Mouse (Mus musculus) megakaryocyte, embryonic 14.5 days (primary cell): ENCODE data around the gene Bach1. TPM values are rescaled to one million over a fixed set of nuclear protein-coding genes. Genes with fewer than 3 reads are reported as not detected.

ENCODE experiments used
- H3K27me3 ChIP-seq: replicated peaks from 2 replicates; pipeline ENCODE3; 2012; ENCODE audit warnings: inconsistent platforms
- H3K36me3 ChIP-seq: replicated peaks from 2 replicates; pipeline ENCODE3; 2012; ENCODE audit warnings: low read length, inconsistent platforms, mixed read lengths
- H3K4me1 ChIP-seq: 2 replicates; pipeline ENCODE4 v1.6.1; 2012; ENCODE audit warnings: inconsistent platforms
- H3K4me3 ChIP-seq: replicated peaks from 2 replicates; pipeline ENCODE3; 2012; ENCODE audit warnings: moderate library complexity, mild to moderate bottlenecking, inconsistent platforms
- H3K9me3 ChIP-seq: 2 replicates; pipeline ENCODE4 v1.6.1; 2012; ENCODE audit warnings: inconsistent platforms
- FLI1 ChIP-seq: IDR thresholded peaks from 2 replicates; pipeline ENCODE4 v1.6.1; 2012; ENCODE audit warnings: low read length, inconsistent platforms, mixed read lengths
- GATA1 ChIP-seq: IDR thresholded peaks from 3 replicates; pipeline ENCODE4 v1.6.1; 2012; ENCODE audit warnings: mixed read lengths, low read length, inconsistent platforms, borderline replicate concordance
- polyA plus RNA-seq: library from polyadenylated mRNA; stranded (reverse); fragments of >175 nt; gene quantifications from 2 replicates; pipeline ENCODE4 v1.2.3, GENCODE M21; 2012; ENCODE audit warnings: low replicate concordance; ENCODE audit not compliant: insufficient read depth

Bach1 gene
- polyA plus RNA-seq, 1 experiment: 6.3 TPM

DNA sequence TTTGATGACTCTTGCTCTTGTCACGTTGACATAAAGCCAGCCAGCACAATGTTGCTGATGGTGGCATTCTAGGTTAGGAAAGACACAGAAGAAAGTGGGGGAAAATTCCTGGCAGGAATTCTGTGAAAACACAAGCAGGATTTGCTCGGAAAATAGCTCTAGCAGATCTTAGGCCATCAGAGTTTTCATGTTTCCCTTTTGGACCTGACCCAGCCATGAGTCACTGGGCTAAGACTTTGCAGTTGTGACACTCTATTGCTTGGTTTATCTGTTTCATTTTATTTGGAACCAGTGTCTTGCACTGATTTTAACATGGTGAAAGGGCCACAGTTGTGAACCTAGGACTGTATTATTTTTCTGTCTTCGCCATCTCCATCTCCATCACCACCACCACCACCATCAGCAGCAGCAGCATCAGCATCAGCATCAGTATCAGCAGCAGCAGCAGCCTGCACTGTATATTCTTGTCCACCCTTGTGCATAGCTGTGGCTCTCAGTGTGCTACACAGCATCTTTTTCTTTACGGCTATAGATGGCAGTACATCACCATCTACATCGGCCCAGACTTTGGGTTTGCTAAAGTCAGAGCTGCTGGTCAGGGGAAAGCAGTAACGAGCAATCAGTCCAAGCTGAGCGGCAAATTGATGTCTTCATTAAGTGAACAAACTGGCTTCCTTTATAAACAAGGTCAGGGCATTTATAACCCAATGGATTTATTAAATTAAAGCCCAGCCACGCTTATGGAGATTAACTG is 46.6 kb downstream of the Bach1 start:
- H3K4me1 ChIP-seq: no peaks in the 10 kb centered on the region
- no peak for TF ChIP-seq GATA1
- no peak for TF ChIP-seq FLI1
- peaks cover 6% of the 10 kb centered on the region for H3K27me3 ChIP-seq
- peak overlapping the region; percentile 25 for H3K4me3 ChIP-seq
- H3K9me3 ChIP-seq: peaks cover 14% of the 10 kb centered on the region
- no peaks in the 10 kb centered on the region for H3K36me3 ChIP-seq

DNA sequence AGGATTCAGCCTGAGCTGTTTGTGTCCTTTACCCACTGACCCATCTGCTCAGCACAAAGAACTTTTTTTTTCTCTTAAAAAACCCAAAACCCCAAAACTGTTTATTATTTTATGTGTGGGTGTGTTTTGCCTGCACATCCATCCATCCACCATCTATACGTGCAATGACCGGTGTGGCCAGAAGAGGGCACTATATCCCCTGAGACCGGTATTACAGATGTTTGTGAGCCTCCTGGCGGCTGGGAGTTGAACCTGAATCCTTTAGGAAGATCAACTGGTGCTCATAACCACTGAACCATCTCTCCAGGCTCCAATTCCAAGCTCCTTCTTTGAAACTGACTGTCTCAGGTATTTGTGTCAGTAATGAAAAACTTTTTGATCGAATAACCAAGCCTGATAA is 48.0 kb downstream of the Bach1 start:
- H3K4me1 ChIP-seq: no peaks in the 10 kb centered on the region
- peaks cover 14% of the 10 kb centered on the region for H3K9me3 ChIP-seq
- H3K36me3 ChIP-seq: no peaks in the 10 kb centered on the region
- TF ChIP-seq FLI1 (no peak), GATA1 (no peak)
- H3K27me3 ChIP-seq: peaks cover 5% of the 10 kb centered on the region
- no peak overlapping the region for H3K4me3 ChIP-seq

- no peaks in the 10 kb centered on the region for H3K36me3 ChIP-seq
- no peak for TF ChIP-seq FLI1
- no peak for TF ChIP-seq GATA1
- H3K9me3 ChIP-seq: peaks cover 11% of the 10 kb centered on the region
- peaks cover 9% of the 10 kb centered on the region for H3K4me1 ChIP-seq
- H3K4me3 ChIP-seq: no peak overlapping the region
- H3K27me3 ChIP-seq: no peaks in the 10 kb centered on the region
Observed at GRCm38 (mm10) chr16:87751243-87751642, 52.5 kb downstream of the Bach1 start.

GRCm38 (mm10) chr16:87752482-87752881 is 53.7 kb downstream of the Bach1 start:
- no peaks in the 10 kb centered on the region for H3K36me3 ChIP-seq
- H3K27me3 ChIP-seq: no peaks in the 10 kb centered on the region
- peaks cover 11% of the 10 kb centered on the region for H3K9me3 ChIP-seq
- H3K4me1 ChIP-seq: peaks cover 9% of the 10 kb centered on the region
- no peak overlapping the region for H3K4me3 ChIP-seq
- TF ChIP-seq FLI1 (no peak), GATA1 (no peak)

- no peaks in the 10 kb centered on the region for H3K36me3 ChIP-seq
- peaks cover 1% of the 10 kb centered on the region; the same call in 1 of the 2 replicates for H3K9me3 ChIP-seq
- TF ChIP-seq FLI1 (no peak), GATA1 (no peak)
- H3K27me3 ChIP-seq: peaks cover 3% of the 10 kb centered on the region
- H3K4me1 ChIP-seq: peaks cover 9% of the 10 kb centered on the region
- H3K4me3 ChIP-seq: no peak overlapping the region
Observed at GRCm38 (mm10) chr16:87754858-87755257, 56.1 kb downstream of the Bach1 start.

- H3K27me3 ChIP-seq: peaks cover 7% of the 10 kb centered on the region
- H3K4me3 ChIP-seq: no peak overlapping the region
- H3K9me3 ChIP-seq: no peaks in the 10 kb centered on the region
- H3K36me3 ChIP-seq: no peaks in the 10 kb centered on the region
- peaks cover 9% of the 10 kb centered on the region for H3K4me1 ChIP-seq
- TF ChIP-seq GATA1: no peak
- TF ChIP-seq FLI1: no peak
Observed at GRCm38 (mm10) chr16:87755915-87756314, 57.2 kb downstream of the Bach1 start.

GRCm38 (mm10) chr16:87758016-87758415 is 59.3 kb downstream of the Bach1 start:
- no peaks in the 10 kb centered on the region for H3K36me3 ChIP-seq
- peaks cover 7% of the 10 kb centered on the region for H3K27me3 ChIP-seq
- H3K4me3 ChIP-seq: no peak overlapping the region
- H3K4me1 ChIP-seq: peaks cover 14% of the 10 kb centered on the region
- TF ChIP-seq GATA1 (no peak), FLI1 (no peak)
- H3K9me3 ChIP-seq: no peaks in the 10 kb centered on the region

GRCm38 (mm10) chr16:87764668-87765109 is 65.9 kb downstream of the Bach1 start:
- Histone ChIP-seq H3K27me3 (peaks cover 5% of the 10 kb centered on the region), H3K4me3 (no peak overlapping the region), H3K4me1 (peaks cover 8% of the 10 kb centered on the region), H3K36me3 (no peaks in the 10 kb centered on the region), H3K9me3 (no peaks in the 10 kb centered on the region)
- TF ChIP-seq GATA1 (no peak), FLI1 (no peak)

GRCm38 (mm10) chr16:87765984-87766383 is 67.2 kb downstream of the Bach1 start:
- H3K4me3 ChIP-seq: no peak overlapping the region
- peaks cover 8% of the 10 kb centered on the region for H3K4me1 ChIP-seq
- H3K27me3 ChIP-seq: no peaks in the 10 kb centered on the region
- TF ChIP-seq GATA1 (no peak), FLI1 (no peak)
- no peaks in the 10 kb centered on the region for H3K9me3 ChIP-seq
- no peaks in the 10 kb centered on the region for H3K36me3 ChIP-seq

DNA sequence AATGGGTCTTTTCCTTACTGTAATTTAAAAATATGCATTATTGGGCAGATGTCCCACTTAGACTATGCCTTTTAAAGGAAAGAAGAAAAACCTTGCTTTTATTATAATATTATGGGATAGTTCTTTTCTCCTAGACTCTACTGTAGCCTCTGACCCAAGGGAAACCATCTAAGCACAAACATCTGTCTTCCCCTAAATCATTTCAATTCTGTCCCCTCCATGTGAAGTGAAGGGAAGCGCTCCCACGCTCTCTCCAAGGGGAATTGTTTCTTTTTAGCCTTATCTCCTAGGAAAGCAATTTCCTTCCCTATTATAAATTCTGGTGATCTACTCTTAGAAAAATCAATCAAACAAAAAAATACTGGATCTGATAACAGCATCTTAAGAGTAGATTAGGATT is 71.8 kb downstream of the Bach1 start:
- Histone ChIP-seq H3K36me3 (no peaks in the 10 kb centered on the region), H3K9me3 (no peaks in the 10 kb centered on the region), H3K4me1 (no peaks in the 10 kb centered on the region), H3K4me3 (no peak overlapping the region), H3K27me3 (no peaks in the 10 kb centered on the region)
- TF ChIP-seq FLI1 (no peak), GATA1 (no peak)
